Mouse (Mus musculus): Measurements from ENCODE around the gene Cuedc2.

Cuedc2 gene

GRCm38 (mm10) chr19:46306751-46307289 lies 31.7 kb downstream of the Cuedc2 start:
- peak; percentile 2 for DNase-seq (ENCODE audit: low spot score)

DNA sequence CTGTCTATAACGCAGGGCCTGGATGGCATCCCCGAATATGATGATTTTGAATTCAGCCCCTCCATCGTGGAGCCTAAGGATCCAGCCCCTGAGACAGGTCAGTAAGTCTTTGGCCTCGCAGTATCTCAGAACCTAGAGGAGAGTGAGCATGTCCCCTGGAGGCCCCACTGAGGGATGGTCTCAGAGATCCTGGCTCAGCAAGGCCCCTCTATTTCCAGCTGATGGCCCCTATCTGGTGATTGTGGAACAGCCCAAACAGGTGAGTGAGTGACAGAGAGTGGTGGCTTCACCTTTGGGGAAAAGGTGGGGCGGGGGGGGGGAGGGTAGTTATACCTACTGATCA lies 32.3 kb downstream of the Cuedc2 start:
- peak; percentile 2 for DNase-seq (ENCODE audit: low spot score)

- DNase-seq (ENCODE audit: low spot score): peak; percentile 80
These were observed 32.9 kb downstream of the Cuedc2 start for GRCm38 (mm10) chr19:46305432-46306267.

- no peak for DNase-seq (ENCODE audit: low spot score)
These were observed 33.6 kb downstream of the Cuedc2 start for GRCm38 (mm10) chr19:46304908-46305333.

DNA sequence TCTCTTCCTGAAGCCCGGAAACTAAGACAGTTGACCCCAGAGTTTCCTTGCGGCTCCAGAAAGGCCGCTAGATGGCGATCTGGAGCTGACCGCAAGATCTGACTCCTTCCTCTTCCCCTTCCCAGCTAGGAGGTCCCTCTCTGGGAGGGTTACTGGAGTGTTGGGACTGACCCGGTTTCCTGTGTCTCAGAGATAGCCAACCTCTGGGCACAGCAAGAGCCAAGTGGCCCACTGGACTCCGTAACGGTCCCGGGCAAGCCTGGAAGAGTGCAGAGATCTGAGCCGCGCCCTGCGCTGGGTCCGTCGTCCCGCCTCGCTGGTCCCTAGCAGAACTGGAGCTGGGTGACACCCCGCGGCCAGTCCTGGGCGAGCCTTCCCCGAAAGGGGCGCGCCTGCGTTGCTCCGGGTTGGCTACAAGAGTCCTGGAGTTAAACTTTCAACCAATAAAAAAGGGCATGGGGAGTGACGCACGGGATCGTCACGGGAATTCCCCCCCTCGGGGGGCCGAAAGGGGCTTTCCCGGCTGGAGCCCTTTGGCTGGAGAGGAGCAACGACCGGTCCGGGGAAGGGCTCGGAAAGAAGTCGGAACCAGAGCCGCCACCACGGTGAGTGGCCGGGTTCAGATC lies 34.2 kb downstream of the Cuedc2 start, which contains the start of gene Nfkb2:
TSS of gene Nfkb2 (plus strand) at position 105 of the 626 bp plus-strand sequence.
- DNase-seq (ENCODE audit: low spot score): peak; percentile 93

DNA sequence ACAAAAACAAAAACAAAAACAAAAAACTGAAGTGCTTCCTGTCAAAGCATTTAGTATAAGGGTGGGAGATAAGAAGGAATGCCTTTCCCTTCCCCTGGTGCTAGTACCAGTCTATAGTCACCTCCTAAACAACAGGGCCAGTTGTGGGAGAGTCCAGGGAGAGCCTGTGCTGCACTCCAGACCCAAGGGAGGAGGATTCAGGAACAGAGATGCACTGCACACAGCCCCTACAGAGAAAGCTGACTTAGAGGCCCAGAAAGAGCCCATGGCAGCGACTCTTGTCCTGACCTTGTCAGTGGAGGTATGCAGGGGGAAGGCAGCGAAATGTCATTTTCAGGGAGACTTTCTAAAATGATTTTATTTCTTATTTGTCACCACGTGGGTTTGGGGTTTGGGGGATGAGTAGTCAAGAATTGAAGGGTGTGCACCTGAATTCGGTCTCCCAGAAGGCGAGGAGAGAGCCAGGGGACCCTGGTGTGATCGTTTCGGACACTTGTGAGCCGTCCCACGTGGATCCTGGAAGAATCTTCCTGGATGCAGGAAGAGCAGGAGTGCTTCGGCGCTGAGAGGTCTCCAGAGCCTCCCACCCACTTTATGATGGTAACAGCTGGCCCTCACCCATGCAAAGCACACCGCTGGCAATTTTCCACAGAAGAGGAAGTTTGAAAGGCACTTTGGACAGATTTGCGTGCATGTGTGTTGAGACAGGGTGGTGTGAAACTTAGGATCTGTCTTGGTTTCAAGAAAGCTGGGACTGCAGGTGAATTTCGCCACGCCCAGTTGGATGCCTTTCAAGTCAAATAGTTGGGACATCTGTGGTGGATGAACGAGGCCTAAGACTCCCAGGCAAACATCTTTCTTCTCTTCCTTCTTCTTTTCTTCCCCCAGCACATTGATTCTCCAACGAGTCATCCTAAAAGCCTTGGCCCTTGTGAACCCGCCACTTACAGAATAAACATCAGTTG lies 35.0 kb downstream of the Cuedc2 start:
- DNase-seq (ENCODE audit: low spot score): no peak

DNA sequence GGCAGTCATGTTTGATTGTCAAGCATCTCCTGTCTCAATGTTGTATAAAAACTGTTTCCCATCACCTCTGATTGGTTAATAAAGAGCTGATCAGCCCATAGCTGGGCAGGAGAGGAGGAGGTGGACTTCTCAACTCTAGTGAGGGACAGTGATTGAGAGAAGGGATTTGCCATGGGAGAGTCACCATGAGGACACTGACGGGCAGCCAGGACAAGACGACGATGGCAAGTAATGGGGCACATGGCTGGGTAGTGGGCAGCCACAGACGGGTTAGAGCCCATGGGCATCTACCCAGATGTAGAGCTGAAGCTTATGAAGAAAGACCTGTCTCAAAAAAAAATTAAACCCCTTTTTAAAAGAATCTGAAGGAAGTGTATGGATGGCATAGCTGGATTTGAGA lies 36.0 kb downstream of the Cuedc2 start:
- DNase-seq (ENCODE audit: low spot score): no peak

GRCm38 (mm10) chr19:46300294-46301045 lies 38.0 kb downstream of the Cuedc2 start:
- no peak for DNase-seq (ENCODE audit: low spot score)

DNA sequence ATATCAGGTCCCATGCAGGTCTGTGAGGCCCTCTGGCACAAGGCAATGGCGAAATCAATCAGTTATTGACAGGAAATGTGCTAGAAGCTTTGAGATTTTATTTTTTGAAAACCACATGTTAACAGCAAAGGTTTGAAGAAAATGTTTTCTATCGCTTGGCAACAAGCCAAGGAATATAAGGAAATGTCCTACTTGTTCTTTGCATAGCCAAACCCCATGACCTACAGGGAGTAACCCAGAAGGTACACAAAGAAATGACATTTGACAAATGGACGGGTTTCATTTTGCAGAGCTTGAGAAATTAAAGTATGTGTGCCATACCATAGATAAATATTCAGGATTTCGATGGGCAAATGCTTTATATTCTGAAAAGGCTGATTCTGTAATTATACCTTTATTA lies 41.6 kb downstream of the Cuedc2 start:
- no peak for DNase-seq (ENCODE audit: low spot score)

DNA sequence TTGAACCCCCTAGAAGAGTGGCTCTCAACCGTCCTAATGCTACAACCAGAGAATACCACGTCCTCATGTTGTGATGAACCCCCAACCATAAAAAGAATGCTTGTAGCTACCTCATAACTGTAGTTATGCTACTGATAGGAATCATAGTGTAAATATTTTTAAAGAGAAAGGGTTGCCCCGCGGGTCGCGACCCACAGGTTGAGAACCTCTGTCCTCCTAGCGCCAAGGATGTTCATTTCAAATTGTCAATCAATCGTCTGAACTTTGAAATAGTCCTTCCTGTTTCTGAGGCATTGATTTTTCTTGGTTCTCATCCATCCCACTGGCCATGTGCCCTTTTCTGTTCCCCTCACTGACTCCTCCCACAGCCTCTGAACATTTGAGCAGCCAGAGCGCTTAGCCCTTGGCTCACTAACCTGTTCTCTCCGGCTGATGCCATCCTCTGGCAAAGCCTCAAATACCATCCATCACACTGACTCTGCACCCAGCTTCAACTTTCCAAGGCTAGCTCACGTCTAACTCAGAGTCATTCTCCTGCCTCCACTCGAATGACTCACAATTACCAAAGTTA lies 47.9 kb downstream of the Cuedc2 start:
- DNase-seq (ENCODE audit: low spot score): no peak

GRCm38 (mm10) chr19:46287566-46287965 lies 50.9 kb downstream of the Cuedc2 start:
- no peak for DNase-seq (ENCODE audit: low spot score)

DNA sequence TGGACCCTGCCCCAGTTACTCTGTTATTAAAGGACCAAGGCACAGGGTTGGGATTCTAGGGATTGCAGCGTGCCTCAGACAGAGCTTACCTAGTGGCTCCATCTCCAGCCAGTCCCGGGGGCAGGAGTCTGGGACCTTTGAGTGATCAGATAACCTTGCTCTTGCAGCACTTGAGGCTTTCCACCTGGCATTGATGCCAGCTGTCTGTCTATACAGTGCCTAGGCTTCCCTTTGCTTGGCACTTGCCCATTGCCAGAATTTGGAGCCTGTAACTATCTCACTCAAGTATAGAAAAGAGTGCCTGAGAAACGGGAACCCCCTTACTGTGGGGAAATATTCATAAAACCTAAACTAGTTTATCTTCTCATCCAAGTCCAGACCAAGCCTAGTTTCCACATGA lies 51.6 kb downstream of the Cuedc2 start:
- no peak for DNase-seq (ENCODE audit: low spot score)

GRCm38 (mm10) chr19:46286047-46286446 lies 52.5 kb downstream of the Cuedc2 start:
- DNase-seq (ENCODE audit: low spot score): no peak

GRCm38 (mm10) chr19:46285631-46286030 lies 52.9 kb downstream of the Cuedc2 start:
- DNase-seq (ENCODE audit: low spot score): no peak

- DNase-seq (ENCODE audit: low spot score): no peak
These were observed 53.8 kb downstream of the Cuedc2 start for GRCm38 (mm10) chr19:46284686-46285085.

GRCm38 (mm10) chr19:46282081-46282849 lies 56.2 kb downstream of the Cuedc2 start:
- no peak for DNase-seq (ENCODE audit: low spot score)
